Mouse (Mus musculus) spleen, embryonic (tissue): Measurements from ENCODE around the gene Btg3.

Experiments
- CTCF ChIA-PET: fragments of 350-600 bp; sonication (Branson Sonifier 250); formaldehyde crosslinking; loops from one replicate; lab custom pipeline; 2022; lab: Charles Lee

Btg3 gene

GRCm38 (mm10) chr16:78301831-78302677 is 74.9 kb downstream of the Btg3 start:
- CTCF ChIA-PET: interaction anchor here (0.6 kb wide), 2 partner anchors 150 to 163 kb away, joined by 3 to 5 read pairs; no protein-coding TSS in a partner anchor

- CTCF ChIA-PET: interaction anchor here (0.6 to 0.7 kb wide), 2 partner anchors 151 to 280 kb away, joined by 3 read pairs; no protein-coding TSS in a partner anchor
These were observed 75.7 kb downstream of the Btg3 start, which contains the start of gene Cxadr for GRCm38 (mm10) chr16:78301183-78301830. Gene Cxadr, plus strand, starts transcription at chr16:78301489.

DNA sequence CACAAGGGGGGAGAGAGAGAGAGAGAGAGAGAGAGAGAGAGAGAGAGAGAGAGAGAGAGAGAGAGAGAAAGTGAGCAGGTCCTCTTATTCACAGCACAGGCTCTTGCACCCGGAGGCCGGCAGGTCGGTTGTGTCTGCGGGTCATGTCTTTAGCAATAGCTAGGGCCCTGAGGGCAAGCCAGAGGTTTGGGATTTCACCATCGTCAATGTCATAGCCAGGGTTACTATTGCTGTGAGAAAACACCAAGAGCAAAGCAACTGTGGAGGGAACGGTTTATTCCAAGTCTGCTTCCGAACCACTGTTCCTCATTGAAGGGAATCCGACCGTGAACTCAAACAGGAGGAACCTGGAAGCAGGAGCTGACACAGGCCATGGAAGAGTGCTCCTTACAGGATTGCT is 80.9 kb downstream of the Btg3 start:
- CTCF ChIA-PET: no interaction called here

- CTCF ChIA-PET: no interaction called here
These were observed 81.4 kb downstream of the Btg3 start for GRCm38 (mm10) chr16:78295601-78296000.

GRCm38 (mm10) chr16:78294606-78295275 is 82.3 kb downstream of the Btg3 start:
- CTCF ChIA-PET: no interaction called here

GRCm38 (mm10) chr16:78294051-78294450 is 82.9 kb downstream of the Btg3 start:
- CTCF ChIA-PET: no interaction called here

GRCm38 (mm10) chr16:78283231-78283630 is 93.8 kb downstream of the Btg3 start:
- CTCF ChIA-PET: no interaction called here
